Mouse (Mus musculus) CD4-positive, CD25-positive, alpha-beta regulatory T cell, adult 4 months (primary cell): Measurements from ENCODE around the gene Vmn1r172. TPM values are rescaled to one million over a fixed set of nuclear protein-coding genes. Genes with fewer than 3 reads are reported as not detected.
"Not testable (repeated sequence)": the region's sequence is repeated elsewhere in the genome, so short reads cannot be mapped to it uniquely, and the experiment has no call there.

Experiments
- ATAC-seq: one replicate; pipeline ENCODE4 v1.8.0; 2017
- polyA plus RNA-seq, 2 experiments: library from polyadenylated mRNA; unstranded; fragments of 100-300 nt; shearing (Covaris generic); gene quantifications; one replicate each; pipeline ENCODE4 v1.2.1; 2017

The Vmn1r172 gene
- polyA plus RNA-seq: not detected

GRCm38 (mm10) chr7:23658016-23658415, at the start of gene Vmn1r172:
Gene Vmn1r172, plus strand, starts transcription at chr7:23658316.
- ATAC-seq: no peak

- no peak for ATAC-seq
These were observed 27.7 kb upstream of the Vmn1r172 start, which contains the start of gene Vmn1r171 for GRCm38 (mm10) chr7:23630422-23630821. Gene Vmn1r171, plus strand, starts transcription at chr7:23630722.

- not testable (repeated sequence) for ATAC-seq
These were observed 42.3 kb downstream of the Vmn1r172 start, which contains the start of gene Vmn1r173 for GRCm38 (mm10) chr7:23700403-23700802. Gene Vmn1r173, plus strand, starts transcription at chr7:23700703.

Other genes with a start within 250 kb of the Vmn1r172 start
- not detected for gene Vmn1r167, start 151.1 kb upstream of the Vmn1r172 start, polyA plus RNA-seq
- gene Vmn1r168, start 118.6 kb upstream of the Vmn1r172 start, polyA plus RNA-seq: not detected
- not detected for gene Vmn1r169, start 82.8 kb upstream of the Vmn1r172 start, polyA plus RNA-seq
- not detected for gene Vmn1r170, start 52.1 kb upstream of the Vmn1r172 start, polyA plus RNA-seq
- not detected for gene Vmn1r171, start 27.6 kb upstream of the Vmn1r172 start, polyA plus RNA-seq
- gene Vmn1r173, start 42.4 kb downstream of the Vmn1r172 start, polyA plus RNA-seq: under 1 TPM in 1 of 2 experiments, not detected in 1; 0.08 TPM
- not detected for gene Vmn1r174, start 94.0 kb downstream of the Vmn1r172 start, polyA plus RNA-seq
- gene Vmn1r175, start 152.3 kb downstream of the Vmn1r172 start, polyA plus RNA-seq: not detected
- gene Vmn1r176, start 179.1 kb downstream of the Vmn1r172 start, polyA plus RNA-seq: not detected
- not detected for gene Vmn1r177, start 208.1 kb downstream of the Vmn1r172 start, polyA plus RNA-seq
- not detected for gene Vmn1r178, start 233.7 kb downstream of the Vmn1r172 start, polyA plus RNA-seq